ENCODE assay signal across 13 mouse cellular contexts in genomic region chr2:157472469-157472868, GRCm38 (mm10). TPM values are rescaled to one million over a fixed set of nuclear protein-coding genes. Genes with fewer than 3 reads are reported as not detected.
DNase-seq lines count a peak whose midpoint lies in the region; ATAC-seq and TF ChIP-seq lines count a peak whose summit lies in the region.
"Had no signal": no experiment of that assay in that cellular context is flagged by ENCODE, and none has a peak within 500 bp of the region (broad histone marks: within the 10 kb centered on the region; RNA-seq: fewer than 3 reads in every experiment).

No protein-coding gene starts in this region.

- TF ChIP-seq CTCF in hindbrain, postnatal 0 days (IDR thresholded peaks at IDR 0.05; ENCODE audit: low read depth), result no peak
- TF ChIP-seq CTCF in liver, postnatal 0 days (IDR thresholded peaks at IDR 0.05; ENCODE audit: low read depth), result no peak

- no peak for ATAC-seq in intestine, embryonic 14.5 days (replicated peaks; ENCODE audit: low FRiP score, low TSS enrichment, low read depth)
- ATAC-seq in intestine, embryonic 16.5 days, result no peak
- no peak for ATAC-seq in forebrain, embryonic 11.5 days (replicated peaks; ENCODE audit: low FRiP score)
- ATAC-seq in hindbrain, postnatal 0 days, result no peak
- no peak for ATAC-seq in neural tube, embryonic 13.5 days (ENCODE audit: low read depth)
- ATAC-seq in liver, postnatal 0 days, result no peak
- ATAC-seq in erythroid progenitor cell, adult 5-6 weeks (replicated peaks; ENCODE audit: low FRiP score, poor library complexity, severe bottlenecking), result no peak

- no peak overlapping the region for H3K4me2 ChIP-seq in intestine, embryonic 14.5 days (ENCODE audit: low read length)
- H3K4me2 ChIP-seq in intestine, embryonic 16.5 days (ENCODE audit: low read depth, low read length), result no peak overlapping the region
- no peak overlapping the region for H3K4me2 ChIP-seq in forebrain, embryonic 11.5 days (ENCODE audit: low read depth, low read length, severe bottlenecking)
- H3K4me2 ChIP-seq in hindbrain, postnatal 0 days (ENCODE audit: low read depth, low read length), result no peak overlapping the region
- H3K4me2 ChIP-seq in neural tube, embryonic 13.5 days, result no peak overlapping the region
- H3K4me2 ChIP-seq in liver, postnatal 0 days (ENCODE audit: low read depth, low read length), result no peak overlapping the region

- DNase-seq in intestine, embryonic 14.5 days (ENCODE audit: low spot score), result no peak
- DNase-seq in forebrain, embryonic 11.5 days (ENCODE audit: low spot score), result no peak
- DNase-seq in hindbrain, postnatal 0 days (ENCODE audit: low spot score), result no peak
- no peak for DNase-seq in liver, postnatal 0 days
- DNase-seq in testis, postnatal 14 days (ENCODE audit: low spot score), result no peak
- DNase-seq: adrenal gland, postnatal 36 days; B cell, adult 2 months; cerebellum, postnatal 10 days; kidney, postnatal 14 days; lung, postnatal 36 days had no signal

- peak overlapping the region; percentile 59 for H3K27ac ChIP-seq in intestine, embryonic 14.5 days (ENCODE audit: low read depth)
- no peak overlapping the region for H3K27ac ChIP-seq in intestine, embryonic 16.5 days (ENCODE audit: low read length)
- peak overlapping the region; percentile 96 for H3K27ac ChIP-seq in forebrain, embryonic 11.5 days (ENCODE audit: low read depth, low read length)
- peak overlapping the region; percentile 17 for H3K27ac ChIP-seq in hindbrain, postnatal 0 days
- H3K27ac ChIP-seq in neural tube, embryonic 13.5 days (replicated peaks), result peak overlapping the region; percentile 97
- H3K27ac ChIP-seq in liver, postnatal 0 days (ENCODE audit: low read depth), result no peak overlapping the region

- H3K9me3 ChIP-seq in intestine, embryonic 14.5 days (ENCODE audit: control insufficient read depth, low read length), result no peaks in the 10 kb centered on the region
- H3K9me3 ChIP-seq in intestine, embryonic 16.5 days (ENCODE audit: control insufficient read depth, low read length), result no peaks in the 10 kb centered on the region
- H3K9me3 ChIP-seq in forebrain, embryonic 11.5 days (ENCODE audit: control insufficient read depth, low read length), result no peaks in the 10 kb centered on the region
- no peaks in the 10 kb centered on the region for H3K9me3 ChIP-seq in hindbrain, postnatal 0 days (ENCODE audit: low read length)
- H3K9me3 ChIP-seq in neural tube, embryonic 13.5 days, result no peaks in the 10 kb centered on the region
- no peaks in the 10 kb centered on the region for H3K9me3 ChIP-seq in liver, postnatal 0 days (ENCODE audit: low read length)

- TF ChIP-seq EP300 in liver, postnatal 0 days (IDR thresholded peaks at IDR 0.05; ENCODE audit: low read depth), result no peak

- H3K27me3 ChIP-seq in intestine, embryonic 14.5 days (replicated peaks; ENCODE audit: control insufficient read depth, insufficient read depth, low read length), result no peaks in the 10 kb centered on the region
- H3K27me3 ChIP-seq in intestine, embryonic 16.5 days (replicated peaks; ENCODE audit: control insufficient read depth, insufficient read depth, low read length), result no peaks in the 10 kb centered on the region
- no peaks in the 10 kb centered on the region for H3K27me3 ChIP-seq in forebrain, embryonic 11.5 days (ENCODE audit: control insufficient read depth, insufficient read depth, low read length)
- H3K27me3 ChIP-seq in hindbrain, postnatal 0 days (ENCODE audit: insufficient read depth, low read length), result no peaks in the 10 kb centered on the region
- no peaks in the 10 kb centered on the region for H3K27me3 ChIP-seq in neural tube, embryonic 13.5 days
- no peaks in the 10 kb centered on the region for H3K27me3 ChIP-seq in liver, postnatal 0 days (ENCODE audit: insufficient read depth, low read length)

- H3K9ac ChIP-seq in intestine, embryonic 14.5 days (ENCODE audit: low read length), result 0 out of 2 replicates have a peak overlapping the region, but pooled peaks have one; percentile 7
- H3K9ac ChIP-seq in intestine, embryonic 16.5 days (ENCODE audit: low read depth, low read length), result no peak overlapping the region
- peak overlapping the region; percentile 53 for H3K9ac ChIP-seq in forebrain, embryonic 11.5 days (ENCODE audit: low read length)
- H3K9ac ChIP-seq in hindbrain, postnatal 0 days (replicated peaks; ENCODE audit: low read length), result no peak overlapping the region
- peak overlapping the region; percentile 68; the same call in 1 of the 2 replicates for H3K9ac ChIP-seq in neural tube, embryonic 13.5 days
- H3K9ac ChIP-seq in liver, postnatal 0 days (replicated peaks), result no peak overlapping the region

- H3K4me3 ChIP-seq in intestine, embryonic 14.5 days (ENCODE audit: low read depth, low read length), result no peak overlapping the region
- no peak overlapping the region for H3K4me3 ChIP-seq in intestine, embryonic 16.5 days (ENCODE audit: low read length)
- no peak overlapping the region for H3K4me3 ChIP-seq in forebrain, embryonic 11.5 days (ENCODE audit: low read depth, low read length)
- no peak overlapping the region for H3K4me3 ChIP-seq in hindbrain, postnatal 0 days (ENCODE audit: low read length)
- no peak overlapping the region for H3K4me3 ChIP-seq in neural tube, embryonic 13.5 days
- H3K4me3 ChIP-seq in liver, postnatal 0 days (ENCODE audit: low read depth, low read length), result no peak overlapping the region

- H3K4me1 ChIP-seq in intestine, embryonic 14.5 days (replicated peaks; ENCODE audit: control insufficient read depth, insufficient read depth, low read length), result peaks cover 41% of the 10 kb centered on the region
- peaks cover 32% of the 10 kb centered on the region for H3K4me1 ChIP-seq in intestine, embryonic 16.5 days (ENCODE audit: control insufficient read depth, insufficient read depth, low read length)
- H3K4me1 ChIP-seq in forebrain, embryonic 11.5 days (replicated peaks; ENCODE audit: control insufficient read depth, insufficient read depth, low read length), result peaks cover 52% of the 10 kb centered on the region
- H3K4me1 ChIP-seq in hindbrain, postnatal 0 days (ENCODE audit: insufficient read depth, low read length), result peaks cover 26% of the 10 kb centered on the region
- H3K4me1 ChIP-seq in neural tube, embryonic 13.5 days (replicated peaks), result peaks cover 68% of the 10 kb centered on the region
- H3K4me1 ChIP-seq in liver, postnatal 0 days (ENCODE audit: insufficient read depth), result no peaks in the 10 kb centered on the region

- 53% methylated on average over 4 of the region's 4 CpGs for WGBS in intestine, embryonic 14.5 days
- 58% methylated on average over 4 of the region's 4 CpGs for WGBS in intestine, embryonic 16.5 days
- 79% methylated on average over 4 of the region's 4 CpGs for WGBS in forebrain, embryonic 11.5 days
- WGBS in hindbrain, postnatal 0 days, result 65% methylated on average over 4 of the region's 4 CpGs
- WGBS in neural tube, embryonic 13.5 days, result 63% methylated on average over 4 of the region's 4 CpGs
- 55% methylated on average over 4 of the region's 4 CpGs for WGBS in liver, postnatal 0 days (ENCODE audit: insufficient replicate concordance)

- H3K36me3 ChIP-seq in intestine, embryonic 14.5 days (ENCODE audit: control insufficient read depth, insufficient read depth, low read length), result peaks cover 39% of the 10 kb centered on the region
- peaks cover 12% of the 10 kb centered on the region for H3K36me3 ChIP-seq in intestine, embryonic 16.5 days (ENCODE audit: control insufficient read depth, insufficient read depth, low read length)
- H3K36me3 ChIP-seq in forebrain, embryonic 11.5 days (ENCODE audit: control insufficient read depth, insufficient read depth, low read length), result peaks cover 9% of the 10 kb centered on the region; the same call in 1 of the 2 replicates
- peaks cover 30% of the 10 kb centered on the region for H3K36me3 ChIP-seq in hindbrain, postnatal 0 days (ENCODE audit: insufficient read depth, low read length)
- peaks cover 43% of the 10 kb centered on the region for H3K36me3 ChIP-seq in neural tube, embryonic 13.5 days
- H3K36me3 ChIP-seq in liver, postnatal 0 days (replicated peaks; ENCODE audit: insufficient read depth, low read length), result no peaks in the 10 kb centered on the region

RNA-seq across cellular contexts. Expression of gene Src, which starts 54.2 kb away (rescaled TPM):
- polyA plus RNA-seq in intestine, embryonic 14.5 days (2014; fragmentation: Nextera tagmentation; extraction: Ambion mirVana), result 15.4 and 17.5 TPM in 2 replicates
- polyA plus RNA-seq in intestine, embryonic 16.5 days (2015; fragmentation: Nextera tagmentation; extraction: Ambion mirVana), result 11.8 and 15.5 TPM in 2 replicates
- polyA plus RNA-seq in forebrain, embryonic 11.5 days (2014; fragmentation: Nextera tagmentation; extraction: Ambion mirVana), result 20.3 and 23.2 TPM in 2 replicates
- 133 and 134 TPM in 2 replicates for total RNA-seq in hindbrain, postnatal 0 days (2014; rRNA removed)
- 23.2 and 25.4 TPM in 2 replicates for polyA plus RNA-seq in hindbrain, postnatal 0 days (2015; fragmentation: Nextera tagmentation; extraction: Ambion mirVana)
- polyA plus RNA-seq in neural tube, embryonic 13.5 days (2015; fragmentation: Nextera tagmentation; extraction: Ambion mirVana), result 32.0 and 32.5 TPM in 2 replicates
- polyA plus RNA-seq in liver, postnatal 0 days (2015; fragmentation: Nextera tagmentation; extraction: Ambion mirVana), result 1.6 and 1.8 TPM in 2 replicates
- total RNA-seq in erythroid progenitor cell, adult 5-6 weeks (2015; ENCODE audit: low replicate concordance), result 0.36 and 0.42 TPM in 2 replicates
- total RNA-seq in erythroid progenitor cell, adult 5-6 weeks (2017; ENCODE audit: low replicate concordance), result 0.39 and 1.1 TPM in 2 replicates

Comparison
In these comparisons a context has a peak if more than half of its experiments do, and no peak if none do; other contexts are left out.
1. H3K27ac ChIP-seq: peak in intestine, embryonic 14.5 days (single experiment), forebrain, embryonic 11.5 days (single experiment), hindbrain, postnatal 0 days (single experiment) and neural tube, embryonic 13.5 days (single experiment); none in intestine, embryonic 16.5 days (single experiment) and liver, postnatal 0 days (single experiment).
2. H3K9ac ChIP-seq: peak in intestine, embryonic 14.5 days (single experiment), forebrain, embryonic 11.5 days (single experiment) and neural tube, embryonic 13.5 days (single experiment); none in intestine, embryonic 16.5 days (single experiment), hindbrain, postnatal 0 days (single experiment) and liver, postnatal 0 days (single experiment).